Mouse (Mus musculus): ENCODE results near the gene Fmr1. TPM values are rescaled to one million over a fixed set of nuclear protein-coding genes. Genes with fewer than 3 reads are reported as not detected.
"Not testable (repeated sequence)": the region's sequence is repeated elsewhere in the genome, so short reads cannot be mapped to it uniquely, and the experiment has no call there.

The Fmr1 gene
- polyA plus RNA-seq (2015; fragmentation: Nextera tagmentation; extraction: Ambion mirVana): 22.5 and 22.9 TPM in 2 replicates

GRCm38 (mm10) chrX:68678333-68678740 is at the start of gene Fmr1:
Fmr1 (plus strand) TSS chrX:68678541.
- H3K9ac ChIP-seq: peak within 1 kb of the TSS; percentile 80
- ATAC-seq (ENCODE audit: insufficient read depth): peak; percentile 97
- H3K36me3 ChIP-seq (replicated peaks): no peaks in the 10 kb centered on the region
- peaks cover 11% of the 10 kb centered on the region for H3K4me1 ChIP-seq (replicated peaks)
- H3K27ac ChIP-seq (replicated peaks): peak within 1 kb of the TSS; percentile 91
- 13% methylated on average over 47 of the region's 49 CpGs for WGBS (ENCODE audit: insufficient replicate concordance)
- H3K4me2 ChIP-seq: peak within 1 kb of the TSS; percentile 74
- peak within 1 kb of the TSS; percentile 77 for H3K4me3 ChIP-seq (replicated peaks)
- H3K27me3 ChIP-seq: no peaks in the 10 kb centered on the region
- H3K9me3 ChIP-seq (replicated peaks): no peaks in the 10 kb centered on the region

GRCm38 (mm10) chrX:68641603-68642002 is 36.7 kb upstream of the Fmr1 start:
- no peak overlapping the region for H3K27ac ChIP-seq (replicated peaks)
- 45% methylated on average over 1 of the region's 1 CpGs for WGBS (ENCODE audit: insufficient replicate concordance)

GRCm38 (mm10) chrX:68645154-68645919 is 33.0 kb upstream of the Fmr1 start:
- H3K36me3 ChIP-seq (replicated peaks): no peaks in the 10 kb centered on the region
- H3K27me3 ChIP-seq: no peaks in the 10 kb centered on the region
- H3K9ac ChIP-seq: no peak overlapping the region
- H3K4me1 ChIP-seq (replicated peaks): no peaks in the 10 kb centered on the region
- no peak overlapping the region for H3K4me3 ChIP-seq (replicated peaks)
- ATAC-seq (ENCODE audit: insufficient read depth): no peak
- no peak overlapping the region for H3K4me2 ChIP-seq
- H3K27ac ChIP-seq (replicated peaks): no peak overlapping the region
- 55% methylated on average over 7 of the region's 7 CpGs for WGBS (ENCODE audit: insufficient replicate concordance)
- no peaks in the 10 kb centered on the region for H3K9me3 ChIP-seq (replicated peaks)

More at GRCm38 (mm10) chrX:68641603-68642002, 36.7 kb upstream of the Fmr1 start:
- H3K4me3 ChIP-seq (replicated peaks): no peak overlapping the region
- no peaks in the 10 kb centered on the region for H3K36me3 ChIP-seq (replicated peaks)
- H3K27me3 ChIP-seq: no peaks in the 10 kb centered on the region
- H3K9me3 ChIP-seq (replicated peaks): no peaks in the 10 kb centered on the region
- no peak overlapping the region for H3K9ac ChIP-seq
- H3K4me1 ChIP-seq (replicated peaks): no peaks in the 10 kb centered on the region
- no peak for ATAC-seq (ENCODE audit: insufficient read depth)
- H3K4me2 ChIP-seq: no peak overlapping the region

- peak overlapping the region; percentile 74 for H3K4me2 ChIP-seq
- no peak overlapping the region; the same call in 1 of the 2 replicates for H3K9ac ChIP-seq
- 0 out of 2 replicates have a peak overlapping the region, but pooled peaks have one; percentile 64 for H3K27ac ChIP-seq (replicated peaks)
These were observed 833 bp upstream of the Fmr1 start for GRCm38 (mm10) chrX:68677508-68677907.

GRCm38 (mm10) chrX:68678815-68679486 is 610 bp downstream of the Fmr1 start:
- Histone ChIP-seq H3K4me3 (replicated peaks) (peak overlapping the region; percentile 77), H3K36me3 (replicated peaks) (no peaks in the 10 kb centered on the region), H3K9ac (peak overlapping the region; percentile 80), H3K27ac (replicated peaks) (peak overlapping the region; percentile 91), H3K27me3 (no peaks in the 10 kb centered on the region), H3K9me3 (replicated peaks) (no peaks in the 10 kb centered on the region), H3K4me1 (replicated peaks) (peaks cover 11% of the 10 kb centered on the region), H3K4me2 (peak overlapping the region; percentile 49)
- 11% methylated on average over 62 of the region's 67 CpGs for WGBS (ENCODE audit: insufficient replicate concordance)
- ATAC-seq (ENCODE audit: insufficient read depth): peak; percentile 75

More at GRCm38 (mm10) chrX:68677508-68677907, 833 bp upstream of the Fmr1 start:
- H3K27me3 ChIP-seq: no peaks in the 10 kb centered on the region
- WGBS (ENCODE audit: insufficient replicate concordance): 15% methylated on average over 1 of the region's 1 CpGs
- no peaks in the 10 kb centered on the region for H3K9me3 ChIP-seq (replicated peaks)
- peaks cover 11% of the 10 kb centered on the region for H3K4me1 ChIP-seq (replicated peaks)
- ATAC-seq (ENCODE audit: insufficient read depth): no peak
- no peaks in the 10 kb centered on the region for H3K36me3 ChIP-seq (replicated peaks)
- H3K4me3 ChIP-seq (replicated peaks): peak overlapping the region; percentile 77

- 76% methylated on average over 2 of the region's 2 CpGs for WGBS (ENCODE audit: insufficient replicate concordance)
- Histone ChIP-seq H3K4me3 (replicated peaks) (no peak overlapping the region), H3K4me2 (no peak overlapping the region), H3K27me3 (no peaks in the 10 kb centered on the region), H3K27ac (replicated peaks) (no peak overlapping the region), H3K9me3 (replicated peaks) (no peaks in the 10 kb centered on the region), H3K9ac (no peak overlapping the region), H3K4me1 (replicated peaks) (peaks cover 2% of the 10 kb centered on the region), H3K36me3 (replicated peaks) (no peaks in the 10 kb centered on the region)
- ATAC-seq (ENCODE audit: insufficient read depth): no peak
These were observed 6.4 kb downstream of the Fmr1 start for GRCm38 (mm10) chrX:68684706-68685105.

- not testable (repeated sequence) for H3K4me3 ChIP-seq (replicated peaks); H3K4me2 ChIP-seq; H3K4me1 ChIP-seq (replicated peaks); H3K27ac ChIP-seq (replicated peaks); H3K9ac ChIP-seq; H3K9me3 ChIP-seq (replicated peaks); H3K27me3 ChIP-seq
- peaks cover 15% of the 10 kb centered on the region; the same call in 1 of the 2 replicates for H3K36me3 ChIP-seq (replicated peaks)
- 67% methylated on average over 8 of the region's 8 CpGs for WGBS (ENCODE audit: insufficient replicate concordance)
- peak; percentile 22; the same call in 1 of the 2 replicates for ATAC-seq (ENCODE audit: insufficient read depth)
These were observed 13.6 kb downstream of the Fmr1 start for GRCm38 (mm10) chrX:68691936-68692335.

- no peak overlapping the region for H3K9ac ChIP-seq
- ATAC-seq (ENCODE audit: insufficient read depth): no peak
- no peak overlapping the region for H3K4me2 ChIP-seq
- no peak overlapping the region for H3K4me3 ChIP-seq (replicated peaks)
- WGBS (ENCODE audit: insufficient replicate concordance): 50% methylated on average over 1 of the region's 1 CpGs
- no peaks in the 10 kb centered on the region for H3K27me3 ChIP-seq
- H3K27ac ChIP-seq (replicated peaks): no peak overlapping the region
- H3K9me3 ChIP-seq (replicated peaks): no peaks in the 10 kb centered on the region
- H3K4me1 ChIP-seq (replicated peaks): no peaks in the 10 kb centered on the region
- no peaks in the 10 kb centered on the region for H3K36me3 ChIP-seq (replicated peaks)
These were observed 58.6 kb downstream of the Fmr1 start for GRCm38 (mm10) chrX:68736902-68737301.

- H3K27me3 ChIP-seq: no peaks in the 10 kb centered on the region
- ATAC-seq (ENCODE audit: insufficient read depth): no peak
- H3K4me3 ChIP-seq (replicated peaks): no peak overlapping the region
- 30% methylated on average over 2 of the region's 2 CpGs for WGBS (ENCODE audit: insufficient replicate concordance)
- no peaks in the 10 kb centered on the region for H3K9me3 ChIP-seq (replicated peaks)
- no peak overlapping the region for H3K9ac ChIP-seq
- no peak overlapping the region for H3K4me2 ChIP-seq
- no peaks in the 10 kb centered on the region for H3K4me1 ChIP-seq (replicated peaks)
- no peaks in the 10 kb centered on the region for H3K36me3 ChIP-seq (replicated peaks)
- H3K27ac ChIP-seq (replicated peaks): no peak overlapping the region
These were observed 61.7 kb downstream of the Fmr1 start for GRCm38 (mm10) chrX:68740088-68740487.

- no peak within 1 kb of the TSS for H3K27ac ChIP-seq (replicated peaks)
- WGBS (ENCODE audit: insufficient replicate concordance): 76% methylated on average over 15 of the region's 15 CpGs
- H3K27me3 ChIP-seq: no peaks in the 10 kb centered on the region
- H3K36me3 ChIP-seq (replicated peaks): no peaks in the 10 kb centered on the region
- H3K4me3 ChIP-seq (replicated peaks): no peak within 1 kb of the TSS
- no peak within 1 kb of the TSS for H3K4me2 ChIP-seq
- H3K9ac ChIP-seq: no peak within 1 kb of the TSS
- ATAC-seq (ENCODE audit: insufficient read depth): no peak
- no peaks in the 10 kb centered on the region for H3K9me3 ChIP-seq (replicated peaks)
- no peaks in the 10 kb centered on the region for H3K4me1 ChIP-seq (replicated peaks)
These were observed 83.3 kb downstream of the Fmr1 start, which contains the start of gene Fmr1nb for GRCm38 (mm10) chrX:68761606-68762005. Fmr1nb (plus strand) TSS chrX:68761839.

Data from liver, embryonic 15.5 days (tissue).